Mouse (Mus musculus): ENCODE results near the gene Tmem214. TPM values are rescaled to one million over a fixed set of nuclear protein-coding genes. Genes with fewer than 3 reads are reported as not detected.

Gene Tmem214
- total RNA-seq (2021): 10 to 100 TPM; 28.8 to 29.7 TPM
- long read RNA-seq, experiment 1, full-length matches to known transcripts: 81 of 89 reads
- long read RNA-seq, experiment 1, partial matches to known transcripts: 2 of 89 reads
- long read RNA-seq, experiment 1, other reads (novel, unspliced or antisense): 6 of 89 reads
- long read RNA-seq, experiment 2, full-length matches to known transcripts: 78 of 88 reads
- long read RNA-seq, experiment 2, partial matches to known transcripts: 3 of 88 reads
- long read RNA-seq, experiment 2, other reads (novel, unspliced or antisense): 7 of 88 reads

GRCm38 (mm10) chr5:30867712-30868111 lies at the start of gene Tmem214:
Tmem214 (plus strand) TSS chr5:30868012.
- DNase-seq (ENCODE audit: low spot score): no peak

- DNase-seq (ENCODE audit: low spot score): no peak
These were observed 49.0 kb upstream of the Tmem214 start for GRCm38 (mm10) chr5:30818758-30819309.

- DNase-seq (ENCODE audit: low spot score): peak; percentile 12
These were observed 45.1 kb upstream of the Tmem214 start for GRCm38 (mm10) chr5:30822689-30823088.

GRCm38 (mm10) chr5:30823091-30823490 lies 44.7 kb upstream of the Tmem214 start:
- DNase-seq (ENCODE audit: low spot score): no peak

GRCm38 (mm10) chr5:30824124-30824988 lies 43.5 kb upstream of the Tmem214 start:
- DNase-seq (ENCODE audit: low spot score): no peak

GRCm38 (mm10) chr5:30825166-30825565 lies 42.6 kb upstream of the Tmem214 start:
- DNase-seq (ENCODE audit: low spot score): peak; percentile 51

- no peak for DNase-seq (ENCODE audit: low spot score)
These were observed 42.0 kb upstream of the Tmem214 start for GRCm38 (mm10) chr5:30825821-30826220.

- no peak for DNase-seq (ENCODE audit: low spot score)
These were observed 34.4 kb upstream of the Tmem214 start for GRCm38 (mm10) chr5:30833416-30833815.

GRCm38 (mm10) chr5:30839731-30840130 lies 28.1 kb upstream of the Tmem214 start:
- DNase-seq (ENCODE audit: low spot score): no peak

GRCm38 (mm10) chr5:30841896-30842295 lies 25.9 kb upstream of the Tmem214 start:
- DNase-seq (ENCODE audit: low spot score): no peak

- DNase-seq (ENCODE audit: low spot score): no peak
These were observed 17.8 kb upstream of the Tmem214 start for GRCm38 (mm10) chr5:30849891-30850555.

- no peak for DNase-seq (ENCODE audit: low spot score)
These were observed 17.3 kb upstream of the Tmem214 start for GRCm38 (mm10) chr5:30850556-30850925.

- DNase-seq (ENCODE audit: low spot score): no peak
These were observed 14.3 kb upstream of the Tmem214 start for GRCm38 (mm10) chr5:30853522-30853921.

GRCm38 (mm10) chr5:30855674-30856073 lies 12.1 kb upstream of the Tmem214 start:
- DNase-seq (ENCODE audit: low spot score): no peak

- DNase-seq (ENCODE audit: low spot score): no peak
These were observed 11.7 kb upstream of the Tmem214 start for GRCm38 (mm10) chr5:30856124-30856523.

- DNase-seq (ENCODE audit: low spot score): no peak
These were observed 4.0 kb upstream of the Tmem214 start for GRCm38 (mm10) chr5:30863852-30864251.

- DNase-seq (ENCODE audit: low spot score): no peak
These were observed 3.5 kb upstream of the Tmem214 start for GRCm38 (mm10) chr5:30864322-30864721.

GRCm38 (mm10) chr5:30866871-30867270 lies 941 bp upstream of the Tmem214 start:
- DNase-seq (ENCODE audit: low spot score): no peak

- peak; percentile 28 for DNase-seq (ENCODE audit: low spot score)
These were observed 1.2 kb downstream of the Tmem214 start for GRCm38 (mm10) chr5:30868981-30869380.

GRCm38 (mm10) chr5:30869405-30870130 lies 1.8 kb downstream of the Tmem214 start:
- peak; percentile 93 for DNase-seq (ENCODE audit: low spot score)

- no peak for DNase-seq (ENCODE audit: low spot score)
These were observed 2.3 kb downstream of the Tmem214 start for GRCm38 (mm10) chr5:30870131-30870406.
